Mouse (Mus musculus) C2C12 (cell line): ENCODE results near the gene Kank1. TPM values are rescaled to one million over a fixed set of nuclear protein-coding genes. Genes with fewer than 3 reads are reported as not detected.

ENCODE experiments used
- H3K27me3 ChIP-seq: one replicate; pipeline ENCODE4 v1.6.1; 2011; ENCODE audit not compliant: control insufficient read depth, insufficient read depth, insufficient read length
- H3K36me3 ChIP-seq: one replicate; pipeline ENCODE4 v1.6.1; 2011; ENCODE audit not compliant: control insufficient read depth, insufficient read depth
- H3K4me3 ChIP-seq: one replicate; pipeline ENCODE4 v1.5.1; 2011; ENCODE audit warnings: mild to moderate bottlenecking, control low read depth; ENCODE audit not compliant: poor library complexity, insufficient read depth, severe bottlenecking
- H3K79me2 ChIP-seq: one replicate; pipeline ENCODE4 v1.6.1; 2011; ENCODE audit not compliant: control insufficient read depth, insufficient read depth
- H3K79me3 ChIP-seq: one replicate; pipeline ENCODE4 v1.6.1; 2011; ENCODE audit warnings: low read depth, control low read depth
- H3ac ChIP-seq: one replicate; pipeline ENCODE3; 2011; ENCODE audit warnings: low read depth; ENCODE audit not compliant: control insufficient read depth, insufficient read length
- CEBPB ChIP-seq: IDR thresholded peaks from one replicate; pipeline ENCODE4 v1.6.1; 2011; ENCODE audit warnings: low read depth, mild to moderate bottlenecking, control low read depth, moderate library complexity
- CTCF ChIP-seq: IDR thresholded peaks from one replicate; pipeline ENCODE4 v1.5.1; 2011; ENCODE audit not compliant: control insufficient read depth, insufficient read depth, insufficient read length
- FOSL1 ChIP-seq: IDR thresholded peaks from one replicate; pipeline ENCODE4 v1.8.0; 2011; ENCODE audit warnings: mild to moderate bottlenecking, low read length; ENCODE audit not compliant: poor library complexity, insufficient read depth, severe bottlenecking
- MAX ChIP-seq: IDR thresholded peaks from one replicate; pipeline ENCODE4 v1.6.1; 2011; ENCODE audit warnings: mild to moderate bottlenecking, control low read depth
- MYOD1 ChIP-seq: IDR thresholded peaks from one replicate; pipeline ENCODE4 v1.6.1; 2011; ENCODE audit warnings: low read depth; ENCODE audit not compliant: control insufficient read depth, insufficient read length
- MYOG ChIP-seq: IDR thresholded peaks from one replicate; pipeline ENCODE4 v1.6.1; 2011; ENCODE audit not compliant: control insufficient read depth, insufficient read length; ENCODE audit errors: extremely low read depth
- USF1 ChIP-seq: IDR thresholded peaks from one replicate; pipeline ENCODE4 v1.6.1; 2011; ENCODE audit warnings: low read depth, mild to moderate bottlenecking, control low read depth, moderate library complexity
- polyA plus RNA-seq: library from polyadenylated mRNA; unstranded; fragments of >200 nt; fragmentation: generic; extraction: Trizol; gene quantifications from one replicate; pipeline ENCODE4 v1.2.1, GENCODE M21; 2012; ENCODE audit warnings: missing spikeins

Kank1 gene
- polyA plus RNA-seq, 1 experiment, result 0.49 TPM

DNA sequence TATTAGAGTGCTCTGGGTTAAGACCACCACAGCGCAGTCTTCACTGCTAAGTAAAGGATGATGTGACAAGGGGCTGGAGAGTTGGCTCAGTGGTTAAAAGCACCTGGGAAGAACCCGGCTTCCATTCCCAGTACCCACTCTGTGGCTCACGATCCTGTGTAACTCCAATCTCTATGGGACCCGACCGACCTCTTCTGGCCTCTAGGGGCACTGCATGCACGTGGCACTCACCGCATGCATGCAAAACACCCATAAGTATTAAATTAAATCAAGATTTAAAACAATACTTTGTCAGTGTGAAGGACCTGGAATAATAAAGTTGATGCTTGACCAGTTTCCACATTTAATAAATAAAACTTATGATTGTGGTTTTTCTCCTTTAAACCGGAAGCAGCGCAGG, 69.5 kb downstream of the Kank1 start:
- no peaks in the 10 kb centered on the region for H3K79me3 ChIP-seq
- no peak overlapping the region for H3ac ChIP-seq
- no peak for TF ChIP-seq MYOG
- no peak for TF ChIP-seq MAX
- TF ChIP-seq CEBPB, result no peak
- no peak for TF ChIP-seq USF1
- no peak for TF ChIP-seq MYOD1
- TF ChIP-seq CTCF, result no peak
- TF ChIP-seq FOSL1, result no peak
- H3K36me3 ChIP-seq, result no peaks in the 10 kb centered on the region
- no peak overlapping the region for H3K4me3 ChIP-seq
- no peaks in the 10 kb centered on the region for H3K79me2 ChIP-seq
- peaks cover 35% of the 10 kb centered on the region for H3K27me3 ChIP-seq

DNA sequence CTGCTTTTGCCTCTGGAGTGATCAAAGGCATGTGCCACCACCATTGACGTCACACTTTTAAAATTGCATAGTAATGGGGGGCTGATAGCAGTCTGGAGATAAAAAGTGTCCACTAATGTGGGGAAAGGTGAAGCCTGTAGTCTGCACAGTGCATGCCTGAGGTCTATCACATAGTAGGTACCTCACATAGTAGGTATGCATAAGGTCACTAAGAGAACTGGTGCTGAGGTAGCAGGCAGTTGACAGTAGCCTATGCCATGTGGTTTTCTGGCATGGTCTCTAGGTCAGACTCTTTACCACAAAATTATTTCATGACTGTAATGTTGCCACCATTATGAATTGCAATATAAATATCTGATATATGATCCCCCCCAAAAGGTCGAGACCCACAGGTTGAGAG, 71.4 kb downstream of the Kank1 start:
- TF ChIP-seq FOSL1, result no peak
- no peak for TF ChIP-seq MYOD1
- TF ChIP-seq USF1, result no peak
- no peaks in the 10 kb centered on the region for H3K79me3 ChIP-seq
- H3K36me3 ChIP-seq, result no peaks in the 10 kb centered on the region
- H3K4me3 ChIP-seq, result no peak overlapping the region
- peaks cover 40% of the 10 kb centered on the region for H3K27me3 ChIP-seq
- H3K79me2 ChIP-seq, result no peaks in the 10 kb centered on the region
- H3ac ChIP-seq, result no peak overlapping the region

DNA sequence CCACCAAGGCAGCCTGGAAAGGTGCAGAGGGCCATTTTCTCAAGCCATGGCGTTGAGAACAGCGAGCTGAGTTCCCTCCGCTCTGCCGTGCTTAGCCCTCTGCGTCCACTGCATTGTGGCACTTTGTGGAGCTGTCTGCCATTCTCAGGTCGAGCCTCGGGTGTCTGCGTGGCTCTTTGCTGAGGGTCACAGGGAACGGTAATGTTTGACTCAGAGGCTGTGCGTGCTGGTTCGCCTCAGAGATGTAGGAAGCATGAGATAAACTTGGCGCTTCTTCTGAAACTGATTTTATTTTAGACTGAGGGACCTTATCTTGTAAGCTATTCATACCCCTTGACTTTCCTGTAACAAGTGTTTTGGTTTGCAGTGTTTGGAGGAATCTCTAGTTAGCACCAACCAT, 72.0 kb downstream of the Kank1 start:
- Histone ChIP-seq H3K27me3 (peaks cover 43% of the 10 kb centered on the region), H3K79me2 (no peaks in the 10 kb centered on the region), H3ac (no peak overlapping the region), H3K4me3 (no peak overlapping the region), H3K79me3 (no peaks in the 10 kb centered on the region), H3K36me3 (no peaks in the 10 kb centered on the region)
- TF ChIP-seq MYOG, result no peak
- TF ChIP-seq FOSL1, result no peak
- TF ChIP-seq USF1, result no peak
- no peak for TF ChIP-seq CEBPB
- TF ChIP-seq MYOD1, result no peak
- no peak for TF ChIP-seq CTCF
- no peak for TF ChIP-seq MAX

DNA sequence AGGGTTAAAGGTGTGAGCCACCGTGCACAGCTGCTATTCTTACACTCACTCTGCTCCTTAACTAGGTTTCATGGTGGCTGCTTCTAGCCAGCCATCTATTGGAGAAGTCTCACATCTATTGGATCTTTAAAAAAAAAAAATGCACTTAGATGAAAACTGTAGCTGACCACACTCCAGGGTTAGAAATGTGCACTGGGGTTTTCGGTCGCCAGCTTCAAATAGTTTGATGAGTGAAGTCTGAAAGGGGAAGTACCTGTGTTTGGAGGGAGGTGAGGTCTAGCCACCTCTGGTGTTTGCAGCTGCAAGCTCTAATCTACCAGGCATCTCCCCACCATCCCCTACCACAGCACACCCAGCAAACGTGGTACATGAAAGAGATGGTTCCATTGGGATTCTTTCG, 74.2 kb downstream of the Kank1 start:
- Histone ChIP-seq H3K79me2 (no peaks in the 10 kb centered on the region), H3K79me3 (no peaks in the 10 kb centered on the region), H3K27me3 (peaks cover 41% of the 10 kb centered on the region), H3K4me3 (no peak overlapping the region), H3K36me3 (no peaks in the 10 kb centered on the region), H3ac (no peak overlapping the region)
- TF ChIP-seq CTCF, result no peak
- no peak for TF ChIP-seq MAX
- no peak for TF ChIP-seq USF1
- TF ChIP-seq MYOD1, result no peak
- no peak for TF ChIP-seq CEBPB
- no peak for TF ChIP-seq MYOG
- TF ChIP-seq FOSL1, result no peak

DNA sequence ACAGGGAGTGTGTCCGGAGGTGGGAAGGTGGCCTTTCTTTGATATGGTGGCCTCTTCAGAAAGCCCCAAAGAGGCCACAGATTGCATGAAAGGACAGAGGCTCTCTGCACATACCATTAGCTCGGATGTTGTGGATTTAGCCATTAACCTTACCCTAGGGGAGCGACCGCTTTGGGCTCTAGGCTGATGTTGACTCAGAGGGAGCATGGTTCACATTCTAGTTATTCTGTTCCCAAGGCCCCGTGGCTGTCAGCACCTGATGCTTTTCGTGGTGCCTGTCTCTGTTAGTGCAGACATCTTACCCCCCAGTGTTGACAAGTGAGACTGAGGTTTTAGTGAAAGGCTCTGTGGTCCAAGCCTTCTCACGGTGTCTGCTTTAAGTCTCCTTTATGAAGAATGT, 74.9 kb downstream of the Kank1 start:
- Histone ChIP-seq H3ac (no peak overlapping the region), H3K36me3 (no peaks in the 10 kb centered on the region), H3K4me3 (no peak overlapping the region), H3K79me3 (no peaks in the 10 kb centered on the region), H3K27me3 (peaks cover 44% of the 10 kb centered on the region), H3K79me2 (no peaks in the 10 kb centered on the region)
- TF ChIP-seq USF1 (no peak), MYOD1 (no peak), MYOG (no peak), CEBPB (no peak), MAX (no peak), FOSL1 (no peak), CTCF (no peak)

DNA sequence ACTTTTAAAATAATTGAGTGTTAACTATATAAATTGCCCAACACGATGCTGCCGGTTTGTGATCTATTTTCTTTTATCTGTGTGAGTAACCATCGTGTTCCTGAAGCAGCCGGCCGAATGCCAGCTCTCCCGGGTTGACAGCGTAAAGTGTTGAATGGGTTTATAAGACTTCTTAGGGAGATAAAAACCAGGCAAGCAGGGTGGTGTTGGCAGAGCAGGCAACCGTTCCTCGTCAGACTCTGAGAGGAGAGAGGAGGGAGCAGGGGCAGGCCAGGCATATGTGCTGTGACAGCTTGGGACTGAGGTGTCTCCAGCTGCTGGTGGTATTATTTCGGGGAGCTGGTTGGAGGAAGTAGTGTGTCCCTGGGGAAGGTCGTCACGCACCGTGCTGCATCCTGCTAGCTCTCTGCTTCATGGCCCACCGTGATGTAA, 78.7 kb downstream of the Kank1 start:
- Histone ChIP-seq H3K4me3 (no peak overlapping the region), H3K27me3 (peaks cover 44% of the 10 kb centered on the region), H3K79me2 (no peaks in the 10 kb centered on the region), H3ac (no peak overlapping the region), H3K79me3 (no peaks in the 10 kb centered on the region), H3K36me3 (no peaks in the 10 kb centered on the region)
- TF ChIP-seq MYOG, result no peak
- no peak for TF ChIP-seq FOSL1
- TF ChIP-seq USF1, result no peak
- no peak for TF ChIP-seq MAX
- TF ChIP-seq MYOD1, result no peak
